In the genomic region with DNA sequence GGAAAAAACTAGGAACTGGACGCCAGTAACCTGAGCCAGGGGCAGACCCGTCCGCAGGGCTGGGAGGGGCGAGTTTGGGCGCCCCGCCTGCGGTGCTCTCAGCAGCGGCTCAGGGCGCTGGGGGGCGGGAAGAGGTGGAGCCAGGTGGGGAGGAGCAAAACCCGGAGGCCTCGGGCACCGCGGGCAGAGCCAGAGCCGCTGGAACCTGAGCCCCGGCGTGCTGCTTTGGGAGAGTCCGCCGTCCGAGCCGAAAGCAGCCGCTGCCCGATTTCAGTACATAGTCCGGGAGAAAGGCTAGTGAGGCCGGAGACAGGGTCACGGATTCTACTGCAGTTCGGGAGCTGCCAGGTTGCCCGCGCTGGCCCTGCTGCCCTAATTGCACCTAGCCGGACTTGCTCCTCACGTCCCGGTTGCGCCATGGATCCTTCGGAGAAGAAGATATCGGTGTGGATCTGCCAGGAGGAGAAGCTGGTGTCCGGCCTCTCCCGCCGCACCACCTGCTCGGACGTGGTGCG, we compare ENCODE assay signal across 9 mouse cellular contexts. TPM values are rescaled to one million over a fixed set of nuclear protein-coding genes. Genes with fewer than 3 reads are reported as not detected.
DNase-seq lines count a peak whose midpoint lies in the region; ATAC-seq and TF ChIP-seq lines count a peak whose summit lies in the region.
"Had no signal": no experiment of that assay in that cellular context is flagged by ENCODE, and none has a peak within 500 bp of the region (broad histone marks: within the 10 kb centered on the region; RNA-seq: fewer than 3 reads in every experiment).

TSS of gene Rassf10 (plus strand) at position 186 of the 515 bp plus-strand sequence.

- H3K4me1 ChIP-seq in embryonic fibroblast, embryonic 13.5 days (ENCODE audit: control insufficient read depth, insufficient read depth, low read length) = 0 out of 2 replicates have a peak, but pooled peaks cover 3% of the 10 kb centered on the region
- H3K4me1 ChIP-seq in heart, embryonic 13.5 days = peaks cover 28% of the 10 kb centered on the region
- H3K4me1 ChIP-seq in kidney, embryonic 16.5 days (ENCODE audit: insufficient read depth, low read length) = peaks cover 32% of the 10 kb centered on the region
- H3K4me1 ChIP-seq in lung, embryonic 14.5 days (ENCODE audit: insufficient read depth) = peaks cover 11% of the 10 kb centered on the region

- peak within 1 kb of the TSS; percentile 97 for H3K4me2 ChIP-seq in heart, embryonic 13.5 days
- H3K4me2 ChIP-seq in kidney, embryonic 16.5 days (replicated peaks; ENCODE audit: low read depth, low read length) = peak within 1 kb of the TSS; percentile 72
- H3K4me2 ChIP-seq in lung, embryonic 14.5 days = peak within 1 kb of the TSS; percentile 76

- peak; percentile 20 for DNase-seq in thymus, postnatal 4 days
- no peak for DNase-seq in thymus, postnatal 25 days
- peak; percentile 90 for DNase-seq in lung, embryonic 14.5 days
- DNase-seq in ovary, postnatal 10 days (ENCODE audit: low spot score) = peak; percentile 68
- no peak for DNase-seq in natural killer cell, adult 2 months (ENCODE audit: low spot score in 2 of 2)

- peak; percentile 61 for TF ChIP-seq POLR2A in embryonic fibroblast, embryonic 13.5 days (IDR thresholded peaks at IDR 0.05; ENCODE audit: low read depth, low read length)

- no peak for TF ChIP-seq CTCF in embryonic fibroblast, embryonic 13.5 days (IDR thresholded peaks at IDR 0.05; ENCODE audit: borderline replicate concordance, insufficient read depth, low read length)
- TF ChIP-seq CTCF in lung, embryonic 14.5 days (IDR thresholded peaks at IDR 0.05; ENCODE audit: low read depth) = no peak

- ATAC-seq in heart, embryonic 13.5 days (ENCODE audit: extremely low read depth, insufficient number of reproducible peaks, low FRiP score, low TSS enrichment) = peak; percentile 67
- ATAC-seq in kidney, embryonic 16.5 days (ENCODE audit: low FRiP score, low TSS enrichment) = peak; percentile 96
- ATAC-seq in lung, embryonic 14.5 days (ENCODE audit: insufficient read depth) = peak; percentile 92
- ATAC-seq: Patski had no signal

- H3K9me3 ChIP-seq in heart, embryonic 13.5 days = no peaks in the 10 kb centered on the region
- H3K9me3 ChIP-seq in kidney, embryonic 16.5 days (ENCODE audit: low read length) = no peaks in the 10 kb centered on the region
- no peaks in the 10 kb centered on the region for H3K9me3 ChIP-seq in lung, embryonic 14.5 days (ENCODE audit: low read depth, low read length)

- H3K27ac ChIP-seq in embryonic fibroblast, embryonic 13.5 days (ENCODE audit: insufficient read depth, low read length) = no peak within 1 kb of the TSS
- H3K27ac ChIP-seq in heart, embryonic 13.5 days (replicated peaks) = peak within 1 kb of the TSS; percentile 63
- peak within 1 kb of the TSS; percentile 70 for H3K27ac ChIP-seq in kidney, embryonic 16.5 days (ENCODE audit: low read length)
- peak within 1 kb of the TSS; percentile 69 for H3K27ac ChIP-seq in lung, embryonic 14.5 days (ENCODE audit: low read depth)

- H3K36me3 ChIP-seq in heart, embryonic 13.5 days = no peaks in the 10 kb centered on the region
- no peaks in the 10 kb centered on the region for H3K36me3 ChIP-seq in kidney, embryonic 16.5 days (ENCODE audit: insufficient read depth, low read length)
- H3K36me3 ChIP-seq in lung, embryonic 14.5 days (ENCODE audit: insufficient read depth) = 0 out of 2 replicates have a peak, but pooled peaks cover 4% of the 10 kb centered on the region

- WGBS in heart, embryonic 13.5 days = under 1% methylated on average over 41 of the region's 41 CpGs
- WGBS in kidney, embryonic 16.5 days = under 1% methylated on average over 37 of the region's 41 CpGs
- WGBS in lung, embryonic 14.5 days = under 1% methylated on average over 41 of the region's 41 CpGs

- peak within 1 kb of the TSS; percentile 83 for H3K9ac ChIP-seq in heart, embryonic 13.5 days
- H3K9ac ChIP-seq in kidney, embryonic 16.5 days (replicated peaks; ENCODE audit: low read length) = peak within 1 kb of the TSS; percentile 78
- peak within 1 kb of the TSS; percentile 64 for H3K9ac ChIP-seq in lung, embryonic 14.5 days

- H3K4me3 ChIP-seq in embryonic fibroblast, embryonic 13.5 days (ENCODE audit: insufficient read depth, low read length) = peak within 1 kb of the TSS; percentile 29
- H3K4me3 ChIP-seq in heart, embryonic 13.5 days = peak within 1 kb of the TSS; percentile 65
- peak within 1 kb of the TSS; percentile 53 for H3K4me3 ChIP-seq in kidney, embryonic 16.5 days (ENCODE audit: low read length)
- peak within 1 kb of the TSS; percentile 57 for H3K4me3 ChIP-seq in lung, embryonic 14.5 days (ENCODE audit: low read depth, low read length)

- H3K27me3 ChIP-seq in heart, embryonic 13.5 days (replicated peaks) = peaks cover 59% of the 10 kb centered on the region
- peaks cover 20% of the 10 kb centered on the region for H3K27me3 ChIP-seq in kidney, embryonic 16.5 days (ENCODE audit: insufficient read depth, low read length)
- H3K27me3 ChIP-seq in lung, embryonic 14.5 days (ENCODE audit: insufficient read depth, low read length) = peaks cover 30% of the 10 kb centered on the region
- H3K27me3 ChIP-seq: Patski had no signal

RNA-seq across cellular contexts. Expression of gene Rassf10, which starts in this region (rescaled TPM):
- 0.30 TPM in 1 of 2 replicates, not detected in the other for polyA plus RNA-seq in embryonic fibroblast, embryonic 13.5 days (2011; ENCODE audit: insufficient read length, low read depth, missing spikeins)
- polyA plus RNA-seq in heart, embryonic 13.5 days (2015; fragmentation: Nextera tagmentation; extraction: Ambion mirVana) = 3.1 and 3.7 TPM in 2 replicates
- polyA plus RNA-seq in kidney, embryonic 16.5 days (2015; fragmentation: Nextera tagmentation; extraction: Ambion mirVana) = 18.3 and 20.4 TPM in 2 replicates
- 20.0 and 22.0 TPM in 2 replicates for polyA plus RNA-seq in lung, embryonic 14.5 days (2014; fragmentation: Nextera tagmentation; extraction: Ambion mirVana)
- polyA plus RNA-seq: Patski had no signal

Comparison
In these comparisons a context has a peak if more than half of its experiments do, and no peak if none do; other contexts are left out.
1. DNase-seq: peak in thymus, postnatal 4 days (single experiment), lung, embryonic 14.5 days (single experiment) and ovary, postnatal 10 days (single experiment); none in thymus, postnatal 25 days (single experiment) and natural killer cell, adult 2 months (0 of 2).
2. Peak in every context shown above with its lines, with median percentiles within 50 percentile points of each other: H3K4me3 ChIP-seq, ATAC-seq, H3K4me2 ChIP-seq and H3K9ac ChIP-seq.